Mouse (Mus musculus): ENCODE results near the gene Dhps.
"Not testable (repeated sequence)": the region's sequence is repeated elsewhere in the genome, so short reads cannot be mapped to it uniquely, and the experiment has no call there.

Gene Dhps

DNA sequence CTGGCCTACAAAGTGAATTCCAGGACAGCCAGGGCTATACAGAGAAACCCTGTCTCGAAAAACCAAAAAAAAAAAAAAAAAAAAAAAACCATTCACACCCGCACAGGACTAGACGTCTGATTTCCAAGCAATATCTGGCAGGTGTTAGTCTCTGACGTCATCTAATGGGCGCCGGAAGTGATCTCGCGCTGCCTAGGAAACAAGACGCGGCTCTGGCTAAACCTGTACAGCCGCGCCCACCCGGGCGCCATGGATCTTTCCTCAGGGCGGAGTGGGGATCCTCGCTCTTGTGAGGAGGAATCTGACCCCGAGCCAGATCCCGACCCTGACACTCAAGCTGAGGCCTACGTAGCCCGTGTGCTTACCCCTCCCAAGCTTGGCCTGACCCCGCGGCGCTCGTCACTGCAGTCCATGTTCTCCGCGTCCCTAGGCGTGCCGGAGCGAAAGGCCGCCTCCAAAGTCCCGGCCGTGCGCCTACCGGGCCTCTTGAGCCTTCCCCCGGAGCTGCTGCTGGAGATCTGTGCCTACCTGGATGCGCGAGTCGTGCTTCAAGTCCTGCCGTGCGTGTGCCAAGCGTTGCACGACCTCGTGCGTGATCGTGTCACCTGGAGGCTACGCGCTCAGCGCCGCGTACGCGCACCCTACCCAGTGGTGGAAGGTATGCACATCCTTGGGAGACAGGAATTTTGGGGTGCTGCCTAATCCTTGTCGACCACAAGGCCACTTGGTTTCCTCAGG lies 11.5 kb upstream of the Dhps start, which contains the start of gene Fbxw9:
Gene Fbxw9, plus strand, starts transcription at position 177 of the 738 bp plus-strand sequence.
- peak; percentile 79 to 87 for DNase-seq (ENCODE audit: low spot score in 2 of 2)

DNA sequence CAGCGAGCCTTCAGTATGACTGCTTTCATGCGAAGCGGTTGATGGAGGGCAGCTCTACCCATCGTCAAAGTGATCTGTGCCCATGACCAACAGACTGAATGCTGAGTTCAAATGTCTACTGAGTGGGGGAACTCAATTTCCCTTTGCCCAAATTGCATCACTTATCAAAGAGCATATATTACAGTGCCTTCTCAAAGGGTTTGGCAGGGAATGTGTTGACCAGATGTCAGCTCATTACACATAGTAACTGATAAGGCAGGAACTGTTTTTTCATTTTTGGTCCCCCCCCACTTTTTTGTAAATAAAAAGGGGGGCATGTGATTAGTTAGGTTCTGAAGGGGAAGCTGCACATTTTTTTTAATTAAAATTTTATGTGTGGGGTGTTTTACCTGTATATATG lies 9.0 kb upstream of the Dhps start:
- no peak for DNase-seq (ENCODE audit: low spot score in 2 of 2)

DNA sequence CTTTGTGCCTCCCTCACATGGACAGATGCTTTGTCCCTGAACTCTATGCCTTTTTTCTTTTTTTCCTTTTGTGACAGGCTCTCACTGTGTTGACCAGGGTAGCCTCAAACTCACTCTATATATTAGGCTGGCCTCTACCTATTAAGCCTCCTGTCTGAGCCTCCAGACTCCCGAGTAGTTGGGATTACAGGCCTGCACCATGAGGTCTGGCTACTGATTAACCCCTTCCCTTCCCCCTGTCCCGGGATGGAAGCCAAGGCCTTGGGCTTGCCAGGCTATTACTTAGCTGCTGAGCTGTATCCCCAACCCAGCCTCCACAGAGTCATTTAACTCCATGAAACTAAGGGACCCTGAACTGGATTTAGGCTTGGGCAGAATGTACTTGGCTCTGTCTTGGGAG lies 6.3 kb upstream of the Dhps start:
- DNase-seq (ENCODE audit: low spot score in 2 of 2): no peak

DNA sequence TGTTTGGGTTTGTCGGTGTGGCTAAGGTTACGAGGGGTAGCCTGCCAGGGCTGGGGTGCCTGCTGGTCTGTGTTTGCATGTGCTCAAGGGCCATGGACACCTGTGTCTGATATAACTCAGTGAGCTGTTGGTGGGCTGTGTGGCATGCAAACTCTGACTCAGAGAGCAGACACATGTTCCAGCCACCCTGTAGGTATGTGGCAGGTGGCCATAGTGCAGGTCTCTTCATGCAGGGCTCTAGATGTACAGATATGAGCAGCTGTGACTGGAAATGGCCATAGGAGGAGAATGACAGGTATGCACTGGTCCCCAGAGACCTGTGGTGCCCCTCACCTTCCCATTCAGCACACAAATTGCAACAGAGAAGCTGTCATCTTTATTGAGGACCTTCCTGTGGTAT lies 4.4 kb upstream of the Dhps start:
- no peak for DNase-seq (ENCODE audit: low spot score in 2 of 2)

DNA sequence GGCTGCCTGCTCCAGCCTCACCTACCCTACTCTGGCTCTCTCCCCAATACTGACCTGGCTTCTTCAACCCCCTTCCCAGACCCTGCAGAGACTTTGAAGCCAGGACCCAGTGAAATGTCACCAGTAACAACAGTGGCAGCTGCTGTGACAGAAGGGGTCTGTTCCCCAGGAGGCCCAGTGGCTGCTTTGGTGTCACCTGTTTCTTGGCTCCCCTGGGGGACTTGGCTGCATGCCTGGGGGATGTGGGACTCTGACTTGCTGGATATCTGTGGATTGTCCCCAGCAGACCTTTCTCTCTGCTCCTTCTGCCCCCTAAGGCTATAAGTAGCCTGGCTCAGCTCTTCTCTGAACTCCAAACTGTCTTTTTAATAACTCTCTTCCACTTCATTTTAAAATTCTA lies 3.6 kb upstream of the Dhps start, which contains the start of gene Gm5741:
Gene Gm5741, minus strand, starts transcription at position 1 of the 400 bp plus-strand sequence.
- no peak for DNase-seq (ENCODE audit: low spot score in 2 of 2)

DNA sequence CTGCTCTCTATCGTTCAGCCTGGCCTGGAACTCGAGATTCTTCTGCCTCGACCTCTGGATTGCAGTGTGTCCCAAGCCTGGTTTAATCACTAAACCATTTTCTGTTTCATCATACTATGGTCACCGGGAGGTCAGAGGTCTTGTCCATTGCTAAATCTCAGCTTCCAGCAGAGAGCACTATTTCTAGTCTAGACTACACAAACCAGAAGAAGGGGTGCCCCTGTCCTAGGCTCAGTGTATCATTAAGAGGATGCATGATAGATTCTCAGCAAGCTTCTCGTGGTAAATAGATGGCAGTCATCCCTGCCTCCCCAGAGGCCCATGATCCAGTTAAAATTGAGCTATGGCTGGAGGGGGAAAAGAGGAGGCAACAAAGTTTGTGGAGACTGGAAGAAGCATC lies 516 bp upstream of the Dhps start:
- DNase-seq (ENCODE audit: low spot score in 2 of 2): no peak

DNA sequence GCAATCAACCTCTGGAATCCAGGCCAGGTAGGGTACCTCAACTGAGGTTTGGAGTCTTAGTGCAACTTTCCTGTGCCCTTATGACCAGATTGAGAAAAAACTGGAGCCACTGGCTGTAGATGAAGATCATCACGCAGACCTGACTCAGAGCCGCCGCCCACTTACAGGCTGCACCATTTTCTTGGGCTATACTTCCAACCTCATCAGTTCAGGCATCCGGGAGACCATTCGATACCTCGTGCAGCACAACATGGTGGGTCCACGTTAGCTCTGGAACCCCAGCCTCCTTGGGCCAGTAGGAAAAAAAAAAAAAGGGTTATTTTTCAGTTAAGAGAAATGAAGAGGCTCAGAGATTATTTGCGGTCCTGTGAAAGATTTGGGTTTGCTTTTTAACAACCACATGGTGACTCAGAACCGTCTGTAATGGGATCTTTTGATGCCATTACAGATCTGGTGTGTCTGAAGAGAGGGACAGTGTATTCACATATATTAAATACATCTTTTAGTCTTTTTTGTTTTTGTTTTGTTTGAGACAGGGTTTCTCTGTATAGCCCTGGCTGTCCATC lies 890 bp downstream of the Dhps start:
- DNase-seq (ENCODE audit: low spot score in 2 of 2): peak in 1 of 2 experiments; percentile 63

DNA sequence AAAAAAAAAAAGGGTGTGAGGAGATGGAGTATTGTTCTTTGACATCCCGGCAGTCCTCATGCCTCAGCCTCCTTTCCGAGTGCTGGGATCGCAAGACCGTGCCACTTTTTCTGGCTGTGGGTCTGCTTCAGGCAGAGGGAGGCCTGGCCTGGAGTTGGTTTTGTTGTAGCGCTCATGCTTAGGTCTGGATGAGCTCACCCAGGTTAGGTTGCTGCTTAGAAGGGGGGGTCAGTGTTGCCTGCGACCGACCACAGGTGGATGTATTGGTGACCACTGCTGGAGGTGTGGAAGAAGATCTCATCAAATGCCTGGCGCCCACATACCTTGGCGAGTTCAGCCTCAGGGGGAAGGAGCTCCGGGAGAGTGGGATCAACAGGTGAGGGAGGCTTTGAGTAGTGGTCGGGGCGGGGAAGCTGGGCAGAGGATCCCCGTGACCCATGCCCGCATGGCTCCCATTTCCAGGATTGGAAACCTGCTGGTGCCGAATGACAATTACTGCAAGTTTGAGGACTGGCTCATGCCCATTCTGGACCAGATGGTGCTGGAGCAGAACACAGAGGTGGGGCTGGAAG lies 1.6 kb downstream of the Dhps start:
- peak in 1 of 2 experiments; percentile 62 for DNase-seq (ENCODE audit: low spot score in 2 of 2)

DNA sequence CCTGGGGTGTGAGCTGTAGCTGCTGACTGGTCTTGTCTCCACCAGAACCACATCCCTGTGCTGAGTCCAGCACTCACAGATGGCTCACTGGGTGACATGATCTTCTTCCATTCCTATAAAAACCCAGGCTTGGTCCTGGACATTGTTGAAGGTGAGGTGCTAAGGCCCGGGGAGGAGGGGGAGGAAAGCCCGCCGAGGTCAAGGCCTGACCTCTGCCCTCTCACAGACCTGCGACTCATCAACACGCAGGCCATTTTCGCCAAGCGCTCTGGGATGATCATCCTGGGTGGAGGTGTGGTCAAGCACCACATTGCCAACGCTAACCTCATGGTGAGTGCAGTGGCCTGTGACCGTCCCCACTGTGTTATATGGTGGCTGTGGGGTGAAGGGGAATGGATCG lies 2.6 kb downstream of the Dhps start:
- no peak for DNase-seq (ENCODE audit: low spot score in 2 of 2)

DNA sequence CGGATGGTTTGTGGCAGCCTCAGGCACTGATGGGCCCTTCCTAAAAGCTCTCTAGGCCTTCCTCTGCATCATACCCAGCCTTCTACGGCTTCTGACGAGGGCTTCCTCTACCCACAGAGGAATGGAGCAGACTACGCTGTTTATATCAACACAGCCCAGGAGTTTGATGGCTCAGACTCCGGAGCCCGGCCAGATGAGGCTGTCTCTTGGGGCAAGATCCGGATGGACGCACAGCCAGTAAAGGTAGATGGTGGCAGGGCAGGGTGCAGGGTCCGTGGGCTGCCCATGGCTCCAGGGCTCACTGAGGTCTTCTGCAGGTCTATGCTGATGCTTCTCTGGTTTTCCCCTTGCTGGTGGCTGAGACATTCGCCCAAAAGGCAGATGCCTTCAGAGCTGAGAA lies 3.1 kb downstream of the Dhps start:
- peak in 1 of 2 experiments; percentile 59 for DNase-seq (ENCODE audit: low spot score in 2 of 2)

DNA sequence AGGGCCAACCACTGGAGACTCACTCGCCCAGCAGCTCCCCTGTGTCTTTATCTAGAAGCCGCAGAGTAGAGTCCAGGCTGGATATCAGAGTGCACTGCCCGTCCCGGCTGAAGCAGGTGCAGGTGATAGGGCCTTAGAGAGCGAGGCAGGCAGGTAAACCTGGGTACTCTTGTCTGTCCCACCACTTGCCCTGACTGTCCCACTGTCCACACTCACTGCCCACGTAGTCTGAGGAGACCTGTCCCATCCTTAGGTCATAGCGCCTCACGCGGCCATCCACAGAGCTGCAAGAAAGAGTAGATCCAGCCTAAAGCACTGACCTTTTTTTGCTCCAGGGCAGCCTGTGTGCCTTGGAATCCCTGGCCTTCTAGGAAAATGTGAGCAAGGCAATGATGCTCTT lies 4.4 kb downstream of the Dhps start:
- DNase-seq (ENCODE audit: low spot score in 2 of 2): peak; percentile 59 to 82

DNA sequence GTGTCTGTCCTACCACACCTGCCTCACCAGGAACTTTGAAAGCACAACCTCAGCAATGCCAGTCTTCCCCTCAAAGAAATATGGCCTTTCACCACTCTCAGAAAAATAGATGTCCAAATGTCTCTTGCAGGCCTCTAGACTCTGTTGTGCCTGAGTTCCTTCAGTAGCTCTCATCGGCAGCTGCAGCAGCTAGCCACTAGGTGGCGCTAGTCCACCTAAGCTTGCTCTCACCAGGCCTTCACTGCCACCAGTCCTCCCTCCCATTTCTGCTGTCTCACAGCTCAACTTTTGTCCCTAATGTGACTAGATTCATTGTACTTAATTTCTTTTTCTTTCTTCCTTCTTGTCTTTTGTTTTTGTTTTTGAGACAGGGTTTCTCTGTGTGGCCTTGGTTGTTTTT lies 5.4 kb downstream of the Dhps start:
- peak; percentile 81 to 91 for DNase-seq (ENCODE audit: low spot score in 2 of 2)

DNA sequence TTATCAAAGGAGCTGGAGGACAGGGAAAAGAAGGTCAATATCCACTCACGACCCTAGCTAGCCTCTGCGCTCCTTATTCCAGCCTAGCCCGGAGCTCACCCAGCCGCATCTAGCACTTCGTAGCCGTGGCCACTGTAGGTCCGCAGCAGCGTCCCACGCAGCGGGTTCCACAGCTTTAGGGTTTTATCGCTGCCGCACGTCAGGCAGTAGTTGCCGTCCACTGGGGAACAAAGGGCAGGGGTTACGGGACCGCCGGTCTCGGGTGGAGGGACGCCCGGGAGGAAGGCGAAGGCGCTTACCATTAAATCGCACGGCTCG lies 8.6 kb downstream of the Dhps start:
- DNase-seq (ENCODE audit: low spot score in 2 of 2): no peak

DNA sequence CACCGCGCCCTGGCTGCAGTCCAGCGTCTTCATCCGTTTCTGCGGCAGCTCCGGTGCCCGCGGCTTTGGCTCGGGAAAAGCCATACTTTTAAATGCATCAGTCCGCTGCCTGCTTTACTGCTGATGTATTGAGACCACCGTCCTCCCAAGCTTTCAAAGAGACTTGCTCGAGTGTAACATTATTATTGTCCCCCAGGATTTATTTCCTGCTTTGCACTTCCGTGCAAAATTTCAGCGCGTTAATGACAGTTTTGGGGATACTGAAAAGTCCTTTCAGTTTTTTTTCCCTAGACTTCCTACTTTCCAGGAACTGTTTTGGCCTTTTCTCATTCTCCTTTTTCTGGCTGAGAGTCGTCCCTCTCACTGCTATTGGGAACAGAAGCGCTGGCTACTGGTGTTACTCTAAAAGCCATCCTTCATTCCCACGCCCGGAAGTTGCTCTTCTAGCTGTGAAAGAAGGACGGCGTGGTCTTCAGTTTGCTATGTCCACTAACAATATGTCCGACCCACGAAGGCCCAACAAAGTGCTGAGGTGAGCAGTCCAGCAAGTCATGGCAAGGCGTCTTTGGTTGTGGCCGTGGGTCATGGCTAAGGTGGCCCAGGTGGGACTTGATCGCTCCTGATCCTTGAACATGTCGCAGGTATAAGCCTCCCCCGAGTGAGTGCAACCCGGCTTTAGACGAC lies 9.1 kb downstream of the Dhps start, which contains the start of gene Wdr83os:
Gene Wdr83os, plus strand, starts transcription at position 209 of the 684 bp plus-strand sequence.
- DNase-seq (ENCODE audit: low spot score in 2 of 2): peak; percentile 64 to 84

DNA sequence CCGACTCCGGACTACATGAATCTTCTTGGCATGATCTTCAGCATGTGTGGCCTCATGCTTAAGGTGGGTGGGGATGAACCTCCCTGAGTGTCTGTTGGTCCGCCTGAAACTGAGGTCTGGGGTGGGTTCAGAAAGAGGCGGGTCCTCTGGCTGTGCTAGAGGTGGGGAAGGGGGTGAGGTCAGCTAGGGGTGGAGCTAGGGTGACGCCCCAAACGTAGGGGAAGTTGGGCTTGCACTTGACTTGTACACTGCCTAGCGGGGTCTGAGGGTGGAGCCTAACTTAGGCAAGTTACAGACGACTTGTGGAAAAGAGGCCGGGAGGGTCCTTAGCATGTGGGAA lies 9.6 kb downstream of the Dhps start, which contains the start of gene Wdr83:
Gene Wdr83, minus strand, starts transcription at position 91 of the 340 bp plus-strand sequence.
- DNase-seq (ENCODE audit: low spot score in 2 of 2): peak; percentile 72 to 79

DNA sequence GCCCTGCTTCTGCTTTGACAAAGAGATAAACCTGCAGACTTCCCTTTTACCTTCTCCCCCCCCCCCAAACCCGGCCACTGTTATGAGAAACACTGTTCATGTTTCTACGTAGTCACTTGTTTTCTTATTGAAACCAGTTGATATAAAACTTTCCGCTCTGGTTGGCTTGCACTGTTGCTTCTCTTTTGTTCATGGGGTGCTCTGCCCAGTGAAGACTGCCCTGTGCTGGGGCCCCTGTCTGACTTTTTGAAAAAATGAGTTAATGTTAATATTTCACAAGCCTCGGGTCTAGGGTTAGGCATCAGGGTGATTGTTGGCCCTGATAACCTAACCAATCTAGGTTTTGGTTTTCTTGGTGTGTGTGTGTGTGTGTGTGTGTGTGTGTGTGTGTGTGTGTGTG lies 10.6 kb downstream of the Dhps start:
- DNase-seq (ENCODE audit: low spot score in 2 of 2): not testable (repeated sequence)

DNA sequence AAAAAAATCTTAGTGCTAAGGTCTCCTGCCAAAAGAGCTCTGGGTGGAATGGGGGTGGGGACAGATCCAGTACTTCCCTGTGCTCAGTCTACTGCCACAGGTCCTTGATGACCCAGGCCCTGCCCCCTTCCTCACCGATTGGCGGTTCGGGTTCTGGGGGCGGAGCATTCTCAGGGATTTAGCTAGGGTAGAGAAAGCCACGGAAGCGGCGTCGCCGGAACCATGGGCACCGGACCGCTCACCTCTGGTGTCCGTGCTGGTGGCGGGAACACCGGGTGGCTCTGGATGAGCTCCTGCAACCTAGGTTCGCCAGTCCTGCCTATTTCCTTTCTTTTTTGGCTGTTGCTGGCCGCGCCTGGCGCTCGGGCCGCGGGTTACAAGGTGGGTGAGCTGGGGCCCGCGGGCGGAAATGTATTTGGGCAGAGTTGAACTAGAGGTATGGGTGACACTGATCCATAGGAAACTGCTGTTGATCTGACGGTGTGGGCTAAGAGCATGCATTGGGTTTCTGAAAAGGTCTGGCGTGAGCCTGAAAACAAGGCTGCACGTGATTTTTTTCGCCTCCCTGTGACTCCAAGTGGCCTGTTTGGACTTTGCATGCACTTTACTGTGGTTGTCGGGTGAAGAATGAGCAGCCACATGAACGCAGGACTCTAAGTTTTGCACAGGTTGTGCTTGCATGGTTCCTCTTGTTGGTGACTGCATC lies 11.7 kb downstream of the Dhps start, which contains the start of gene Man2b1:
Gene Man2b1, plus strand, starts transcription at position 163 of the 706 bp plus-strand sequence.
- peak; percentile 87 to 90 for DNase-seq (ENCODE audit: low spot score in 2 of 2)

DNA sequence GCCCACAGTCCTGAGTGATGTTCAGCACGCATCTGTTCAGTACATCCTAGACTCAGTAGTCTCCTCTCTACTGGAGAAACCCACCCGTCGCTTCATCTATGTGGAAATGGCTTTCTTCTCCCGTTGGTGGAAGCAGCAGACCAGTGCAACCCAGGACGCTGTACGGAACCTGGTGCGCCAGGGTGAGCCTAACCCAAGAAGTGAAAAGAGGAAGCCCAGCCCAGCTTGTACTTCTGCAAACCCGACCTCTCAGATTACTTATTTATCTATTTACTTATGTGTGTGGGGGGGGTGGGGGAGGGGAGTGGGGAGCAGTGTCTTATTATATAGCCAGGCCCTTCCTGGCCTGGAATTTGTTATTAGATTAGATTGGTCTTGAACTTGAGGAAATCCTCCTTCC lies 13.1 kb downstream of the Dhps start:
- DNase-seq (ENCODE audit: low spot score in 2 of 2): no peak

DNA sequence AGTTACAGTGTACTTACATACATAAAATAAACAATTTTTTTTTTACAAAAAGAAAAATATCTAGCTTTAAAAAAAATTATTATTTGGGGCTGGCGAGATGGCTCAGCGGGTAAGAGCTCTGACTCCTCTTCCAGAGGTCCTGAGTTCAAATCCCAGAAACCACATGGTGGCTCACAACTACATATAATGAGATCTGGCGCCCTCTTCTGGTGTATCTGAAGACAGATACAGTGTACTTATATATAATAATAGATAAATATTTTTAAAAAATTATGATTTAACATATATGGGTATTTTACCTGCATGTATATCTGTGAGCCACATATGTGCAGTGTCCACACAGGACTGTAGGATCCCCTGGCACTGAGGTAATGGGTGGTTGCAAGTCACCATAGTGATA lies 14.7 kb downstream of the Dhps start:
- DNase-seq (ENCODE audit: low spot score in 2 of 2): no peak

DNA sequence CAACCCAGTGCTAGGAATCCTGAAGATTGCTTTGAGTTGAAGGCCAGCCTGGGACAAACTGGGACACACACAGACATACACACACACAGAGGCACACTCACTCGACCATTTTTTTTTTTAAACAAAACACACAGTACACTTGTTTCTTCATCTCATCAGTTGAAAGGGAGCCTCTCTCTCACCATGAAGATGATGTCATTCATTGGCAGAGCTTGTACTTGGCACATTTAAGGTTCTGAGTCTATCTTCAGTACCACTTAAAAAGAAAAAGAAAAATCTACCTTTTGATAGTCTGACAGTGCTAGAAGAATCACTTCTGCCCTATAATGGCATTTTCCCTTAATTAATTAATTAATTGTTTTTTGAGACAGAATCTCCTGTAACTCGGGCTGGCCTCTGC lies 17.2 kb downstream of the Dhps start:
- DNase-seq (ENCODE audit: low spot score in 2 of 2): no peak

DNA sequence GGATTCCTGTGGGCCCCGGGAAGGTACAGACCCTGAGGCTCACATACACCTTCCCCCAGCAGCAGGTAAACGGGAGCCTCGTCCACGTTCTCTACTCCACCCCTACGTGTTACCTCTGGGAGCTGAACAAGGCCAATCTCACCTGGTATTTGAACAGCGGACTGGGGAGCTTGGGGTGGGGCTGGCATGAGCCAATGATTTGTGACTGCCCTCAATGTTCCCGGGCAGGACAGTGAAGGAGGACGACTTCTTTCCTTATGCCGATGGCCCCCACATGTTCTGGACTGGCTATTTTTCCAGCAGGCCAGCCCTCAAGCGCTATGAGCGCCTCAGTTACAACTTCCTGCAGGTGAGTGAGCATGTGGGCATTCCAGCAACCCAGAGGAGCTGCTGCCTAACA lies 19.3 kb downstream of the Dhps start:
- peak in 1 of 2 experiments; percentile 55 for DNase-seq (ENCODE audit: low spot score in 2 of 2)

All from spleen, postnatal 4 days (tissue).